Mouse (Mus musculus): ENCODE measurements at regions not wholly inside any gene's neighbourhood (a gene's known extent, or its start where the extent isn't known, plus 50 kb on each side); places are given as distances from the start of the nearest gene placed in this dataset.
"Not testable (repeated sequence)": the region's sequence is repeated elsewhere in the genome, so short reads cannot be mapped to it uniquely, and the experiment has no call there.

DNA sequence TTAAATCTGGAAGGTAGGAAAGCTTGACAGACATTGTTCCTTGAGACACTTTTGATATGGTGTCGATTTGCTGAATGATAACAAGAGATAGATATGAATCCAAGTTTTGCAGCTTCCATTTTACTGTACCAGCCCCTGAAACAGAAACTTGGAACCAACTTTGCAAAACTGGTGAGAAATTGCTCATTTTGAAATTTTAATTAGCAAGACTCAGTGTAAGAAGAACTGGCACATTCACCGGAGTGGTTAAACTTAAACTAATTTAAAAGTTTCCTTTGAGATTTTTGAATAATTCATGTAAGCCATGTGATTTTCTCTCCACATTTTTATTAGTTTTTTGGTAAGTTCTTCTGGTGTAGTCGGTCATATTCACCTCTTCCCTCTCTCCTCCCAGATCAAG lies 85.3 kb downstream of the Slitrk1 start:
- no peak for DNase-seq (ENCODE audit: low read depth, low spot score)

DNA sequence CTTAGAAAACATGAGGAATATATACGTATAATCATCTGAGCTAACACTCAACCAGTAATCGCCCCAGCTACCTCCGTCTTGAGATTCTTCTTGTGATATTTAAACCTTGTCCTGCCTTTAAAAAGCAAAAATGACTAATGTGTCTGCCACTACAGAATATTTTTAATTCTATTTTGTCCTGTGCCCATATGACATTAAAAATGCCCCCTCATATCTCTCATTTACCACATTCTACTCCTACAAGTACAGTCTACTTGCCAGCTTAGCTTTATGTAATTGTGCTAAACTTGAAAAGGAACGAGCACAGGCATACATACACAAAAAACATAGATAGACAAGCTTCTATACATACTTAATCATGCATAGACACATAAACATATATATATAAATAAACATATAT lies 92.4 kb downstream of the Slitrk1 start:
- DNase-seq (ENCODE audit: low read depth, low spot score): peak; percentile 51

DNA sequence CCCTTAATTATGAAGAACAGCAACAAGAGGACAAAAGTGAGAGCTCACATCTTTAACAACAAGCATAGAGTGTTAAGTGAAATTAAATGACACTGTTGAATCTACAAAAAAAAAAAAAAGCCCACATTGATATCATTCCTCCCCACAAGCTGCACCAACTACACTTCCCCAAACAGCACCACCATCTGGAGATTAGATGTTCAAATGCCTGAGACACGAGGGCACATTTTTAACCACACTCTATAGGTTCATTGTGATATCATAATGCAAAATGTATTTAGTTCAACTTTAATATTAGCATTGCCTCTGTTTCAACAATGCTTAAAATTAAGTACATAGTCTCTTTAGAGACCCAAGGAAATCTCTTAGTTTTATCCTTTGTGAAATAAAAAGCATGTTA lies 94.6 kb downstream of the Slitrk1 start:
- DNase-seq (ENCODE audit: low read depth, low spot score): no peak

DNA sequence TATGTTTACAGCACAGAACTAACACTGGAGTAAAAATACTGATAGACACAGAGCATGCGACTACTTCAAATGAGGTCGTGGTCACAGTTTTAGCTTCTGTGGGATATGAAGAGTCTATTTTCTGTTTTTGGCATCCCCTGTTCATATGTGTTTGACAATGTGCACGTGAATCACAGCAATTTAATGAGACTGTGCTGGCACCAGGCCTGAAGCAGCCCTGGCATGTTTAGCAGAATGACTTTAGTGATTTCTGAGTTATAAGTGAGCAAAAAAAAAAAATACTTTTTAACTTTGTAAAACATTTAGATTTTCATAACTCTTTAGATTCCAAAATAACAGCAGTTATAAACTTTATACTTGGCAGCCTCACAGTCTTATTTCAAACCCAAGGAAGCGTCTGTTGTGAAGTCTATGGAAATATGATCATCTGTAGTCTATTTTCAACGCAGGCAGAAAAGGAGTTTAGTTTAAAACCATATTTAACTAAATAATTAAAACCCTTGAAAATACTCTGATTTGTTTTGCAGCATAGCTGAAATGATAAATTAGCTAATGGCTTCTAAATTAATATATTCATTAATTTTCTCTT lies 108.5 kb downstream of the Slitrk1 start:
- peak; percentile 60 for DNase-seq (ENCODE audit: low read depth, low spot score)

DNA sequence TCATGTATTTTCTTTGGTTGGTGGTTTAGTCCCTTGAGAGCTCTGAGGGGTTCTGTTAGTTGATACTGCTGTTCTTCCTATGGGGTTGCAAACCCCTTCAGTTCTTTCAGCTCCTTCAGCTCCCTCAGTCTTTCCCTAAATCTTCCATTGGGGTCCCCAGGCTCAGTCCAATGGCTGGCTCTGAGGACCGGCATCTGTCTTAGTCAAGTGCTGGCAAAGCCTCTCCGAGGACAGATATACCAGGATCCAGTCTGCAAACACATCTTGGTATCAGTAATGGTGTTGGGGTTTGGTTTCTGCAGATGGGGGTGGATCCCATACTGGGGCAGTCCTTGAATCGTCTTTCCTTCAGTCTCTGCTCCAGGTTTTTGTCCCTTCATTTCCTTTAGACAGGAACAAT lies 115.1 kb downstream of the Slitrk1 start:
- no peak for DNase-seq (ENCODE audit: low read depth, low spot score)

DNA sequence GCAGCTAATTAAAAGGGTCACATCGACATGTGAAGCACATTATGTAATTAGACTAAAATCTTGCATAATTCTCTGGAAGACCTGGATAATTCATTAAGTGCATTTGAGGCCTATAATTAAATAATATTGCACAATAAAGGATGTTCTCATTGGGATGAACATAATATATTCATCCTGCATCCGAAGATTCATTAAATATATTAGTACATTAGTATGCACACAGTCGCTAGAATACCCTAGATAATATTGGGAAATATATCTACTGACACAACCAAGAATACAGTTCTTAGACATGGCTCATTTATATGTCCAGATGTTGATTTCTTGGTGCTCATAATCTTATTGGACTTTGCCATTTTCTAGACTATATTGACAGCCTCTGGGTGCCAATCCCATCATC lies 121.5 kb downstream of the Slitrk1 start:
- no peak for DNase-seq (ENCODE audit: low read depth, low spot score)

DNA sequence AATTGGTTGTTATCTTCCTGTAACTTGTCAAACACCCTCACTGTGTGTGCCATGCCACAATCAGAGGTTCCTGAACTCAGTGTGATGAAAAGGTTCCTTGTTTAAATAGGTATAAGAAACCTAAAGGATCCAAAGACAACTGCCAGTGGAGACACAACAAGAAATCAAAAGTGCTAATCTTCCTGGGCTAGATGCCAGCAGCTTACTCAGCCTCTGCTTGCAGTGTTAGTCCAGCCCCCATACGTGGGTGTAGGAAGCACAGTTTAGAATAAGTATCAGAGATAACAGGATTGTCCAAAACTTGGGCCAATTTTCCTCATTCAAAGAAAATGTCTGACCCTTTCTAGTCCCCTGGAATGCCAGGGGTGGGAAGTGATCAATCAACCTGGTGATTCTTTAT lies 122.7 kb downstream of the Slitrk1 start:
- DNase-seq (ENCODE audit: low read depth, low spot score): peak; percentile 87

DNA sequence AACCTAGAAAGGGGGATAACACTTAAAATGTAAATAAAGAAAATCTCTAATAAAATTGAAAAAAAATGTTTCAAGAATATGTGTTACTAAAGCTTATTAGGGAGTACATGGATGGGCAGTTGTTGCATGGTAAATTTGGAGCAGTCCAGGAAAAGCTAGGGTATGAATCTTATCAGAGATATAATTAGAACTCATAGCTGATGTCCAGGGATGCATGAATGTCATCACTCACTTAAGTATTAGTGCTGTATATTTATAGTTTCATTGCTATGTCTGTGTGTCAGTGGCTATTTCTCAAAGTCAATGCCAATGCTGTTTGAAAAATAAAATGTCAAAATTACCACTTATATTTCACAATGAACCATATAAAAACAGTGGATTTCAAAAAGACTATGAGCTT lies 165.2 kb downstream of the Slitrk1 start:
- no peak for DNase-seq (ENCODE audit: low read depth, low spot score)

DNA sequence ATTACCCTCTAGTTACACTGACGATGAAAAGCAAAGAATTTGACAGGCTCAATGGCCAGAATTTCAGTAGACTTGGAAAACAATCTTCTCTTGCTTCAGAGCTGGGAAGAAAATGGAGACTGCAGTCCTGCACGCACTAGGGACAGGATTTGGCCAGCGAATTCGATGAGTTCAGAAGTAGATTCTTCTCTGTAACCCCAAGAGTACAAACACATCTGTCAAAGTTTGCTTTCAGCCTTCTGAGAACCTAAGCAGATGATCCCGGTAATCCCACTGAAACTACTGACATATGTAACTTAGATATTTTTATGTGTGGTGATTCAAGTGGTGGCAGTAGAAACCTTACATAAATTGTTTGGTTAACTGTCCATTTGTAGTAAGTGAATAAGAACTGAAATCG lies 202.1 kb downstream of the Slitrk1 start:
- no peak for DNase-seq (ENCODE audit: low read depth, low spot score)

DNA sequence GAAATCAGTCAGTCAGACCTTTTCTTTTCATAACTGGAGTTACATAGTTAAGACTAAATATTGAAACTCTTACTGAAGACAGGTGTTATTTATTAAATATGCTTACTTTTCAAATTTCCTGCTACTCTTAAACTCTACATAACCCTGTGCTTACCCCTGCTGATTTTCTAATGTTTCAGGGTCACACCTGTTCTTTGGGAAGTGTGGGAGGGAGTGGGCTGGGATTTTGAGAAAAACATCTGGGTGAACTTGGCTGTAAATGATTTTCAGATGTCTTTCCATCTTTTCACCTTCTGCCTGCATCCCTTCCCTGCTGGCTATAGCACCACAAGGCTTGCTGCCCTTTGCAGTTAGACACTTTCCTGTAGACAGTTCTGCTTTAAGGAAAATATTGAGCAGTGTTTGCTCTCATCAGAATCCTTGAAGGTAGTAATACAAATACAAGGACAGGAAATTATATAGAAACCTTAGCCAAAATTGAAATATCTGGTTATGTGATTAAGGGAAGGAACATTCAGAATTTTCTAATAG lies 204.8 kb downstream of the Slitrk1 start:
- no peak for DNase-seq (ENCODE audit: low read depth, low spot score)

DNA sequence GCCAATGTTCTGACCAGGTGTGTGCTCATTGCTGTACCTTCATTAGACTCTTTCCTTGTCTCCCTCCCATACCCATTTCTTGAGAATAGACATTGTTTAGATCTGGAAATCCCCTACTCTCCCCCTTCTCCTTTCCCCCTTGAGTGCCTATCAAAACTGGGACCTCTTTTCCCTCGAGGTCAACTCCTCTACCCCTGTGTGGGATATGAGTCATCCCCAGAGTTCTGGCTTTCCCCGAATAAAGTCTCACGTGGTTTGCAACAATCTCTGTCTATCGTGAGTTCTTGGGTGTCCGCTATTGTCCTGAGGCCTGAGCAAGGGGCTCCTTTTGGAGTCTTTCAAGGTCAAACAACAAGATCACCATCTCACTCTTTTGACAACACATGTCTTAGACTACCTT lies 209.3 kb downstream of the Slitrk1 start:
- not testable (repeated sequence) for DNase-seq (ENCODE audit: low read depth, low spot score)

DNA sequence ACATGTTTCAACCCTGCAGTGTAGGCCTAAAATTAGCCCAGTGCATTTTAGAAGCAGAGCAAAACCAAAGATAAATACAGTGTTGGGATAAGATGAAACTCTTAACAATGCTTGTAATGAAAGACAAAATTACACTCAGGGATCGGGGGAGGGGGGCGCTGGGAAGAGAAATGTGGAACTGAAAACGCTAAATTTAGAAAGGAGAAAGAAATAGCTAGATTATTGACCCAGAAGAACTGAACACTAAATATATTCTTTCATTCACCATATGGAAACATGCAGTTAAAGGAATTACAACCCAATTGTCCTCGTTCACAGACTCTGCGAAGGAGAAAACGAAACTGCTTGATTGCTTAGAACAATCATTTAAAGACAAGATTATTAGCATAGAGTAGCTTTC lies 249.1 kb downstream of the Slitrk1 start:
- DNase-seq (ENCODE audit: low read depth, low spot score): peak; percentile 11

DNA sequence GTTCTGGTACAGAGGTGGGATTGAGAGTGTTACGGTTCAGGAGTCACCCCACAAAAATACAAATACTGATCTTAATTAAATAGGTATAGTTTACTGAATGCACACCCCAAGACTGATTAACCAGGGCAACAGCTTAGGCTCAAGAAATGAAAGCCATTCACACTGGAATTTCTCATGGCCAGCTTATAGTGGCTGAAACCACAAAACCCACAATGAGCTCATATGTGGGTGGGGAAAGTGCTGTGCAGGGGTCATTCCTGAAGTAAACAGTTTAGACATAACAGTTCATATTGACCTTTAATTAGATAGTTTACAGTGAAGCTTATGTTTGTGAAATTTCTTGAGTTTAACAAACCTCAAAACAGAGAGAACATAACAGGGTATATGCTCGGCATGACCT lies 275.7 kb downstream of the Slitrk1 start:
- no peak for DNase-seq (ENCODE audit: low read depth, low spot score)

DNA sequence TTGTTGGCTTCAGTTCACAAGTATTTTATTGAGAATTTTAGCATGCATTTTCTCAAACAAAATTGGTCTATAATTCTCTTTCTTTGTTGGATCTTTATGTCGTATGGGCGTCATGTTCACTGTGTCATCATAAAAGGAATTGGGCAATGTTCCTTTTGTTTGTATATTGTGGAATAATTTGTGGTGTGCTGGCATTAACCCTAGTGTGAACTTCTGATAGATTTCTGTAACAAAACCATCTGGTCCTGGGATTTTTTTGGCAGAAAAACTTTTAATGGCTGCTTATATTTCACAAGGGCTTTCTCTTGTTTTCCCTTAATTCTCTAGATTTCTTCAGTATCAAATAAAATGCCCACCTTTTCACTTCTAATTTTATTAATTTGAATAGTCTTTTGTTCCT lies 278.7 kb downstream of the Slitrk1 start:
- DNase-seq (ENCODE audit: low read depth, low spot score): no peak

DNA sequence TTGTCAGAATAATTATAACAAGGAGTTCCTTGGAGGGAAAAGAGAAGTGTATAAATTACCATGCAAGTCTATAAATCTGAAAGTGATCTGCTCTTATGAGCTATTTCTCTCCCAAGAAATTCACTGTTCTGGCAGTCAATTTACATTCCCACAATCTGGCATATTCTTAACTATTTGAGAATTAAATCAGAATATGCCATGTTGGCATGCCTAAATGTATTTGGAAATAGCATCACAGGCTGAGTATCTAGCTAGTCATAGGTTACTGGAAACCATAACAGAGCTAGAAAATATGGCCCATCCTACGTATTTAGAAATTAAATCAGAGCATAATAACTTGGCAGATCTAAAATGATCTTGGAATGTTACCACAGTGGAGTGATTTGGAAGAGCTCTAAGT lies 303.9 kb downstream of the Slitrk1 start:
- DNase-seq (ENCODE audit: low read depth, low spot score): peak; percentile 45
